8 mouse cellular contexts compared by ENCODE assay signal in genomic region chr3:65528614-65529470, GRCm38 (mm10). TPM values are rescaled to one million over a fixed set of nuclear protein-coding genes. Genes with fewer than 3 reads are reported as not detected.
A peak's percentile ranks its signal among the peaks of the same experiment; 100 is the strongest.
DNase-seq lines count a peak whose midpoint lies in the region; ATAC-seq and TF ChIP-seq lines count a peak whose summit lies in the region.

No protein-coding gene starts in this region.

- under 1% methylated on average over 85 of the region's 97 CpGs for WGBS in forebrain, embryonic 16.5 days
- 1% methylated on average over 87 of the region's 97 CpGs for WGBS in liver, postnatal 0 days (ENCODE audit: insufficient replicate concordance)
- WGBS in neural tube, embryonic 13.5 days: under 1% methylated on average over 96 of the region's 97 CpGs
- 2% methylated on average over 82 of the region's 97 CpGs for WGBS in stomach, postnatal 0 days

- peaks cover 1% of the 10 kb centered on the region for H3K4me1 ChIP-seq in ES-Bruce4 (ENCODE audit: control insufficient read depth, insufficient read depth, low read length)
- peaks cover 3% of the 10 kb centered on the region; the same call in 1 of the 2 replicates for H3K4me1 ChIP-seq in forebrain, embryonic 16.5 days (replicated peaks; ENCODE audit: control insufficient read depth, insufficient read depth, low read length)
- H3K4me1 ChIP-seq in liver, postnatal 0 days (ENCODE audit: insufficient read depth): no peaks in the 10 kb centered on the region
- H3K4me1 ChIP-seq in neural tube, embryonic 13.5 days (replicated peaks): peaks cover 23% of the 10 kb centered on the region
- no peaks in the 10 kb centered on the region for H3K4me1 ChIP-seq in stomach, postnatal 0 days (replicated peaks; ENCODE audit: control insufficient read depth, insufficient read depth)

- intact Hi-C loops in heart, postnatal 25 days (cut with DNase I): loop anchor here (1.0 to 5.0 kb wide), 4 partner anchors 130 to 401 kb away; partner anchors contain the start of gene Ssr3

- H3K27me3 ChIP-seq in ES-Bruce4 (ENCODE audit: control insufficient read depth, insufficient read depth, low read length, poor library complexity, severe bottlenecking): no peaks in the 10 kb centered on the region
- H3K27me3 ChIP-seq in forebrain, embryonic 16.5 days (replicated peaks; ENCODE audit: control insufficient read depth, insufficient read depth, low read length): no peaks in the 10 kb centered on the region
- H3K27me3 ChIP-seq in liver, postnatal 0 days (ENCODE audit: insufficient read depth, low read length): no peaks in the 10 kb centered on the region
- no peaks in the 10 kb centered on the region for H3K27me3 ChIP-seq in neural tube, embryonic 13.5 days
- H3K27me3 ChIP-seq in stomach, postnatal 0 days (ENCODE audit: control insufficient read depth, insufficient read depth, low read length): no peaks in the 10 kb centered on the region

- H3K27ac ChIP-seq in ES-Bruce4 (ENCODE audit: insufficient read depth, low read length): peak overlapping the region; percentile 48
- peak overlapping the region; percentile 99 for H3K27ac ChIP-seq in forebrain, embryonic 16.5 days (ENCODE audit: low read length)
- peak overlapping the region; percentile 92 for H3K27ac ChIP-seq in liver, postnatal 0 days (ENCODE audit: low read depth)
- peak overlapping the region; percentile 100 for H3K27ac ChIP-seq in neural tube, embryonic 13.5 days (replicated peaks)
- peak overlapping the region; percentile 96 for H3K27ac ChIP-seq in stomach, postnatal 0 days (replicated peaks)

- no peak for TF ChIP-seq POLR2A in ES-Bruce4 (IDR thresholded peaks at IDR 0.05; ENCODE audit: insufficient read depth, low read length)

- H3K9ac ChIP-seq in ES-Bruce4 (ENCODE audit: low read depth, poor library complexity, severe bottlenecking): peak overlapping the region; percentile 97
- peak overlapping the region; percentile 89 for H3K9ac ChIP-seq in forebrain, embryonic 16.5 days (replicated peaks; ENCODE audit: low read depth, low read length)
- H3K9ac ChIP-seq in liver, postnatal 0 days (replicated peaks): peak overlapping the region; percentile 92
- H3K9ac ChIP-seq in neural tube, embryonic 13.5 days: peak overlapping the region; percentile 92
- H3K9ac ChIP-seq in stomach, postnatal 0 days (ENCODE audit: low read length): peak overlapping the region; percentile 93

- TF ChIP-seq CTCF in ES-Bruce4 (IDR thresholded peaks at IDR 0.05; ENCODE audit: low read depth, low read length): peak; percentile 34
- TF ChIP-seq CTCF in liver, postnatal 0 days (IDR thresholded peaks at IDR 0.05; ENCODE audit: low read depth): peak; percentile 64
- peak; percentile 69 for TF ChIP-seq CTCF in stomach, postnatal 0 days (IDR thresholded peaks at IDR 0.05; ENCODE audit: low read depth)

- DNase-seq in heart, postnatal 25 days (ENCODE audit: low spot score): peak; percentile 39
- DNase-seq in layer of hippocampus, adult 11-12 months (ENCODE audit: low spot score): peak; percentile 64
- DNase-seq in liver, postnatal 0 days: peak; percentile 73
- peak; percentile 77 for DNase-seq in stomach, postnatal 0 days (ENCODE audit: low spot score)

- H3K4me2 ChIP-seq in forebrain, embryonic 16.5 days (ENCODE audit: low read length): peak overlapping the region; percentile 78
- peak overlapping the region; percentile 81 for H3K4me2 ChIP-seq in liver, postnatal 0 days (ENCODE audit: low read depth, low read length)
- peak overlapping the region; percentile 79 for H3K4me2 ChIP-seq in neural tube, embryonic 13.5 days
- H3K4me2 ChIP-seq in stomach, postnatal 0 days (replicated peaks; ENCODE audit: low read depth): peak overlapping the region; percentile 79

- TF ChIP-seq EP300 in ES-Bruce4 (IDR thresholded peaks at IDR 0.05; ENCODE audit: insufficient read depth, low read depth, low read length): no peak
- TF ChIP-seq EP300 in liver, postnatal 0 days (IDR thresholded peaks at IDR 0.05; ENCODE audit: low read depth): no peak
- TF ChIP-seq EP300 in stomach, postnatal 0 days (optimal IDR thresholded peaks at IDR 0.05): no peak

- H3K4me3 ChIP-seq in ES-Bruce4 (ENCODE audit: low read depth, low read length): peak overlapping the region; percentile 100
- H3K4me3 ChIP-seq in forebrain, embryonic 16.5 days (replicated peaks; ENCODE audit: low read length): peak overlapping the region; percentile 96
- peak overlapping the region; percentile 86 for H3K4me3 ChIP-seq in liver, postnatal 0 days (ENCODE audit: low read depth, low read length)
- H3K4me3 ChIP-seq in neural tube, embryonic 13.5 days: peak overlapping the region; percentile 96
- peak overlapping the region; percentile 93 for H3K4me3 ChIP-seq in stomach, postnatal 0 days (ENCODE audit: low read depth, low read length)

- ATAC-seq in cerebellum, adult (ENCODE audit: insufficient number of reproducible peaks, low FRiP score, low TSS enrichment): peak; percentile 24
- peak; percentile 57 for ATAC-seq in forebrain, embryonic 16.5 days
- ATAC-seq in liver, postnatal 0 days: peak; percentile 22
- peak; percentile 59 for ATAC-seq in neural tube, embryonic 13.5 days (ENCODE audit: low read depth)
- peak; percentile 58 for ATAC-seq in stomach, postnatal 0 days (ENCODE audit: low FRiP score, low TSS enrichment)

- peaks cover 21% of the 10 kb centered on the region for H3K36me3 ChIP-seq in ES-Bruce4 (ENCODE audit: control insufficient read depth, insufficient read depth, low read length, poor library complexity, severe bottlenecking)
- H3K36me3 ChIP-seq in forebrain, embryonic 16.5 days (ENCODE audit: control insufficient read depth, insufficient read depth): no peaks in the 10 kb centered on the region; the same call in 1 of the 2 replicates
- no peaks in the 10 kb centered on the region for H3K36me3 ChIP-seq in liver, postnatal 0 days (replicated peaks; ENCODE audit: insufficient read depth, low read length)
- H3K36me3 ChIP-seq in neural tube, embryonic 13.5 days: peaks cover 10% of the 10 kb centered on the region; the same call in 1 of the 2 replicates
- no peaks in the 10 kb centered on the region for H3K36me3 ChIP-seq in stomach, postnatal 0 days (ENCODE audit: control insufficient read depth, insufficient read depth, low read length)

- H3K9me3 ChIP-seq in ES-Bruce4 (replicated peaks; ENCODE audit: control insufficient read depth, insufficient read depth, low read length, poor library complexity, severe bottlenecking): no peaks in the 10 kb centered on the region
- no peaks in the 10 kb centered on the region for H3K9me3 ChIP-seq in forebrain, embryonic 16.5 days (ENCODE audit: control insufficient read depth, low read length)
- H3K9me3 ChIP-seq in liver, postnatal 0 days (ENCODE audit: low read length): no peaks in the 10 kb centered on the region
- H3K9me3 ChIP-seq in neural tube, embryonic 13.5 days: no peaks in the 10 kb centered on the region
- no peaks in the 10 kb centered on the region for H3K9me3 ChIP-seq in stomach, postnatal 0 days (ENCODE audit: control insufficient read depth, low read length)

RNA-seq across cellular contexts. Expression of gene Tiparp, which starts 0.6 kb away (rescaled TPM):
- polyA plus RNA-seq in ES-Bruce4 (2011; ENCODE audit: insufficient read depth, insufficient read length, low read depth, missing spikeins): 38.5 and 40.5 TPM in 2 replicates
- 33.9 and 41.4 TPM in 2 replicates for polyA plus RNA-seq in forebrain, embryonic 16.5 days (2015; fragmentation: Nextera tagmentation; extraction: Ambion mirVana)
- total RNA-seq in heart, postnatal 25 days (2021): 10 to 100 TPM in 1 of 2 experiments, 1 to 10 TPM in 1; 9.9 to 11.5 TPM
- polyA plus RNA-seq in liver, postnatal 0 days (2015; fragmentation: Nextera tagmentation; extraction: Ambion mirVana): 7.4 and 7.5 TPM in 2 replicates
- polyA plus RNA-seq in neural tube, embryonic 13.5 days (2015; fragmentation: Nextera tagmentation; extraction: Ambion mirVana): 34.1 and 36.8 TPM in 2 replicates
- polyA plus RNA-seq in stomach, postnatal 0 days (2015; fragmentation: Nextera tagmentation; extraction: Ambion mirVana): 19.8 and 20.2 TPM in 2 replicates

Comparison
In these comparisons a context has a peak if more than half of its experiments do, and no peak if none do; other contexts are left out.
1. Peak in every context shown above with its lines: DNase-seq, ATAC-seq, H3K4me3 ChIP-seq and H3K27ac ChIP-seq.
2. H3K27ac ChIP-seq: peak in every context shown above with its lines; median percentile 100 in neural tube, embryonic 13.5 days; 99 in forebrain, embryonic 16.5 days; 96 in stomach, postnatal 0 days; 92 in liver, postnatal 0 days; 48 in ES-Bruce4.